In genomic region chr4:53952288-53952687, GRCm38 (mm10) we compare ENCODE assay signal across 9 mouse cellular contexts.
DNase-seq lines count a peak whose midpoint lies in the region; ATAC-seq and TF ChIP-seq lines count a peak whose summit lies in the region.
"Had no signal": no experiment of that assay in that cellular context is flagged by ENCODE, and none has a peak within 500 bp of the region (broad histone marks: within the 10 kb centered on the region; RNA-seq: fewer than 3 reads in every experiment).

No protein-coding gene starts in this region.

- H3K9ac ChIP-seq in embryonic facial prominence, embryonic 11.5 days (replicated peaks; ENCODE audit: low read length) = no peak overlapping the region
- no peak overlapping the region for H3K9ac ChIP-seq in midbrain, postnatal 0 days (replicated peaks; ENCODE audit: low read length, poor library complexity, severe bottlenecking)
- no peak overlapping the region for H3K9ac ChIP-seq in liver, postnatal 0 days (replicated peaks)
- H3K9ac ChIP-seq: liver, embryonic 12.5 days; neural tube, embryonic 12.5 days had no signal

- ATAC-seq in embryonic facial prominence, embryonic 11.5 days (replicated peaks; ENCODE audit: insufficient number of reproducible peaks, low FRiP score, low TSS enrichment, low read depth) = 0 out of 2 replicates have a peak, but pooled peaks have one; percentile 23
- no peak for ATAC-seq in midbrain, postnatal 0 days (ENCODE audit: low FRiP score)
- no peak for ATAC-seq in liver, postnatal 0 days
- ATAC-seq: liver, embryonic 12.5 days had no signal

- WGBS in embryonic facial prominence, embryonic 11.5 days = 5% methylated on average over 3 of the region's 3 CpGs
- 14% methylated on average over 3 of the region's 3 CpGs for WGBS in midbrain, postnatal 0 days
- 40% methylated on average over 3 of the region's 3 CpGs for WGBS in liver, postnatal 0 days (ENCODE audit: insufficient replicate concordance)

- H3K4me2 ChIP-seq in embryonic facial prominence, embryonic 11.5 days (ENCODE audit: low read depth, low read length) = no peak overlapping the region
- no peak overlapping the region for H3K4me2 ChIP-seq in midbrain, postnatal 0 days (ENCODE audit: low read depth, low read length, poor library complexity, severe bottlenecking)
- no peak overlapping the region for H3K4me2 ChIP-seq in liver, postnatal 0 days (ENCODE audit: low read depth, low read length)
- H3K4me2 ChIP-seq: liver, embryonic 12.5 days; neural tube, embryonic 12.5 days had no signal

- H3K4me1 ChIP-seq in embryonic facial prominence, embryonic 11.5 days (ENCODE audit: control insufficient read depth, insufficient read depth, low read length) = no peaks in the 10 kb centered on the region
- peaks cover 5% of the 10 kb centered on the region; the same call in 1 of the 2 replicates for H3K4me1 ChIP-seq in midbrain, postnatal 0 days (ENCODE audit: insufficient read depth, low read length)
- no peaks in the 10 kb centered on the region for H3K4me1 ChIP-seq in liver, postnatal 0 days (ENCODE audit: insufficient read depth)
- H3K4me1 ChIP-seq: liver, embryonic 12.5 days had no signal

- peak; percentile 9 to 18 for DNase-seq in lung, adult 18-20 months
- DNase-seq in lung, postnatal 10 days = no peak
- peak; percentile 51 for DNase-seq in embryonic facial prominence, embryonic 11.5 days (ENCODE audit: low spot score)
- DNase-seq in kidney, postnatal 25 days = peak; percentile 44 to 48
- DNase-seq in midbrain, postnatal 0 days (ENCODE audit: low spot score) = no peak
- DNase-seq in cerebellum, adult 9-11 months = no peak
- no peak for DNase-seq in liver, postnatal 0 days

- H3K36me3 ChIP-seq in embryonic facial prominence, embryonic 11.5 days (replicated peaks; ENCODE audit: control insufficient read depth, insufficient read depth, low read depth, low read length) = no peaks in the 10 kb centered on the region
- no peaks in the 10 kb centered on the region for H3K36me3 ChIP-seq in midbrain, postnatal 0 days (ENCODE audit: insufficient read depth, low read length)
- no peaks in the 10 kb centered on the region for H3K36me3 ChIP-seq in liver, postnatal 0 days (replicated peaks; ENCODE audit: insufficient read depth, low read length)
- H3K36me3 ChIP-seq: liver, embryonic 12.5 days; neural tube, embryonic 12.5 days had no signal

- no peaks in the 10 kb centered on the region for H3K9me3 ChIP-seq in embryonic facial prominence, embryonic 11.5 days (replicated peaks; ENCODE audit: control insufficient read depth, low read length)
- H3K9me3 ChIP-seq in midbrain, postnatal 0 days (ENCODE audit: low read length) = no peaks in the 10 kb centered on the region
- no peaks in the 10 kb centered on the region for H3K9me3 ChIP-seq in liver, postnatal 0 days (ENCODE audit: low read length)
- H3K9me3 ChIP-seq: liver, embryonic 12.5 days; neural tube, embryonic 12.5 days had no signal

- H3K4me3 ChIP-seq in embryonic facial prominence, embryonic 11.5 days (ENCODE audit: low read depth, low read length) = no peak overlapping the region
- no peak overlapping the region for H3K4me3 ChIP-seq in midbrain, postnatal 0 days (ENCODE audit: low read depth, low read length)
- H3K4me3 ChIP-seq in liver, postnatal 0 days (ENCODE audit: low read depth, low read length) = no peak overlapping the region
- H3K4me3 ChIP-seq: liver, embryonic 12.5 days; neural tube, embryonic 12.5 days had no signal

- no peak for TF ChIP-seq CTCF in midbrain, postnatal 0 days (IDR thresholded peaks at IDR 0.05)
- TF ChIP-seq CTCF in liver, postnatal 0 days (IDR thresholded peaks at IDR 0.05; ENCODE audit: low read depth) = no peak

- H3K27me3 ChIP-seq in embryonic facial prominence, embryonic 11.5 days (ENCODE audit: control insufficient read depth, insufficient read depth, low read length) = no peaks in the 10 kb centered on the region
- H3K27me3 ChIP-seq in midbrain, postnatal 0 days (ENCODE audit: insufficient read depth, low read length) = no peaks in the 10 kb centered on the region
- H3K27me3 ChIP-seq in liver, postnatal 0 days (ENCODE audit: insufficient read depth, low read length) = no peaks in the 10 kb centered on the region
- H3K27me3 ChIP-seq: liver, embryonic 12.5 days; neural tube, embryonic 12.5 days had no signal

- TF ChIP-seq EP300 in liver, postnatal 0 days (IDR thresholded peaks at IDR 0.05; ENCODE audit: low read depth) = no peak

- H3K27ac ChIP-seq in embryonic facial prominence, embryonic 11.5 days (replicated peaks; ENCODE audit: low read depth, low read length) = no peak overlapping the region
- peak overlapping the region; percentile 62 for H3K27ac ChIP-seq in midbrain, postnatal 0 days (ENCODE audit: low read depth, low read length)
- H3K27ac ChIP-seq in liver, postnatal 0 days (ENCODE audit: low read depth) = no peak overlapping the region
- H3K27ac ChIP-seq: liver, embryonic 12.5 days; neural tube, embryonic 12.5 days had no signal

Comparison
In these comparisons a context has a peak if more than half of its experiments do, and no peak if none do; other contexts are left out.
1. DNase-seq: peak in lung, adult 18-20 months (2 of 2), embryonic facial prominence, embryonic 11.5 days (single experiment) and kidney, postnatal 25 days (2 of 2); none in lung, postnatal 10 days (single experiment), midbrain, postnatal 0 days (single experiment), cerebellum, adult 9-11 months (single experiment) and liver, postnatal 0 days (single experiment).